Mouse (Mus musculus): ENCODE measurements around the gene Akr1b7. TPM values are rescaled to one million over a fixed set of nuclear protein-coding genes. Genes with fewer than 3 reads are reported as not detected.
"Not testable (repeated sequence)": the region's sequence is repeated elsewhere in the genome, so short reads cannot be mapped to it uniquely, and the experiment has no call there.

The Akr1b7 gene
- polyA plus RNA-seq, 1 experiment, result 3.2 TPM

DNA sequence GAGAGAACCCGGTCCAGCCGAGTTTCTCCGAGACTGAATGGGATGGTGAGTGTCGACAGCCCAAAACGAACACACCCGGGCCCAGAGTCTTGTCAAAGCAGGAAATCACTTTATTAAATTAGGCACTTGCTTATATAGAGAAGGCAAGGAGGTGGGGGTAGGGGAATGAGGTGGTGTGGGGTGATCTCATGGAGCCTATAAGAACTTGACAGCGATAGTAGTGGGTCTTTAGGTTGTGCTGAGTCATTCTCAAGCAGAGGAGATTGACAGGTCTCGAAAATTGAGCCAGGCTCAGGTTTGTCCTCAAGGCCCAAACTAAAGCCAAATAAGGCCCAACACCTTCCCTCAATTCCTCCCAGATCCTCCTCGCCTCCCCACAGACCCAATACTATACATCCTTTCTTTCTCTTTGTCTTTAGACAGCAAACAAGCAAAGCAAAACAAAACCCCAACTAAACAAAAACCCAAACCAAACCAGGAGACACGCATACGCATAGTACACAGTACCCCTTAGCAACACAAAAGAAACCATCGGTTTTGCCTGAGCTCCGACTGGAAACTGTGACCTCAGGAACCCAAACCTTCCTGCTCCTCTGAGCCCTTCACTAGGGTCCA lies 12.4 kb upstream of the Akr1b7 start:
- H3K36me3 ChIP-seq (ENCODE audit: control insufficient read depth, insufficient read depth, low read length), result peaks cover 2% of the 10 kb centered on the region
- H3K4me1 ChIP-seq (ENCODE audit: control insufficient read depth, insufficient read depth, low read length), result no peaks in the 10 kb centered on the region; the same call in 1 of the 2 replicates
- TF ChIP-seq POLR2A (IDR thresholded peaks at IDR 0.05; ENCODE audit: low read depth, low read length), result no peak
- TF ChIP-seq CTCF (conservative IDR thresholded peaks at IDR 0.05; ENCODE audit: insufficient read depth, insufficient read length, low read depth, low read length), result no peak
- DNase-seq, result no peak
- H3K27ac ChIP-seq (ENCODE audit: insufficient read depth, low read depth, low read length), result no peak overlapping the region
- H3K4me3 ChIP-seq (ENCODE audit: insufficient read depth, low read depth, low read length), result no peak overlapping the region
- H3K27me3 ChIP-seq (replicated peaks; ENCODE audit: control insufficient read depth, insufficient read depth, low read length), result no peaks in the 10 kb centered on the region
- 89% methylated on average over 13 of the region's 13 CpGs for WGBS

- Histone ChIP-seq H3K27me3 (replicated peaks; ENCODE audit: control insufficient read depth, insufficient read depth, low read length) (no peaks in the 10 kb centered on the region), H3K4me3 (ENCODE audit: insufficient read depth, low read depth, low read length) (no peak overlapping the region), H3K27ac (ENCODE audit: insufficient read depth, low read depth, low read length) (no peak overlapping the region), H3K36me3 (ENCODE audit: control insufficient read depth, insufficient read depth, low read length) (no peaks in the 10 kb centered on the region; the same call in 1 of the 2 replicates), H3K4me1 (ENCODE audit: control insufficient read depth, insufficient read depth, low read length) (no peaks in the 10 kb centered on the region; the same call in 1 of the 2 replicates)
- TF ChIP-seq CTCF (conservative IDR thresholded peaks at IDR 0.05; ENCODE audit: insufficient read depth, insufficient read length, low read depth, low read length) (no peak), POLR2A (IDR thresholded peaks at IDR 0.05; ENCODE audit: low read depth, low read length) (no peak)
- peak; percentile 9 for DNase-seq
- WGBS, result 75% methylated on average over 2 of the region's 2 CpGs
Measured at GRCm38 (mm10) chr6:34400696-34401095, 11.4 kb upstream of the Akr1b7 start.

DNA sequence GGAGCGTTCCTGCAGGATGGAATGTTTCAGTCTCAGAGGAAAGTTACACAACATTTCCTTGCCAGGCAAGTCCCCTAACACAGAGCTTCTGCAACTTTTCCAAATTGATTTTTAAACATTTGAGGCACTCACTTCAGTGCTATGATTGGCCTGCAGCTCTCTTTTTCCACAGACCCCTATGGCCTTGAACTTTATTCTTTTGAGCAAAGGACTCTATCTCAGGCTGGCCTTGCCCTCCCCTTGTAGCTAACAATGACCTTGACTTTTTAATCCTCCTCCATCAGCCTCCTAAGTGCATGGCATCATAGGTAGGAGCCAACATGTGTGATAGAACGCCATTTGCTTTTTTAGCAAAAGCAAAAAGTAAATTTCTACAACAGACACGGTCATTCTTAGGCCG lies 5.4 kb upstream of the Akr1b7 start:
- H3K27me3 ChIP-seq (replicated peaks; ENCODE audit: control insufficient read depth, insufficient read depth, low read length), result no peaks in the 10 kb centered on the region
- TF ChIP-seq CTCF (conservative IDR thresholded peaks at IDR 0.05; ENCODE audit: insufficient read depth, insufficient read length, low read depth, low read length) (no peak), POLR2A (IDR thresholded peaks at IDR 0.05; ENCODE audit: low read depth, low read length) (no peak)
- H3K36me3 ChIP-seq (ENCODE audit: control insufficient read depth, insufficient read depth, low read length), result no peaks in the 10 kb centered on the region
- WGBS, result 92% methylated on average over 4 of the region's 4 CpGs
- no peak overlapping the region for H3K4me3 ChIP-seq (ENCODE audit: insufficient read depth, low read depth, low read length)
- no peak overlapping the region for H3K27ac ChIP-seq (ENCODE audit: insufficient read depth, low read depth, low read length)
- no peak for DNase-seq
- no peaks in the 10 kb centered on the region for H3K4me1 ChIP-seq (ENCODE audit: control insufficient read depth, insufficient read depth, low read length)

GRCm38 (mm10) chr6:34407403-34407802 lies 4.7 kb upstream of the Akr1b7 start:
- TF ChIP-seq POLR2A (IDR thresholded peaks at IDR 0.05; ENCODE audit: low read depth, low read length) (no peak), CTCF (conservative IDR thresholded peaks at IDR 0.05; ENCODE audit: insufficient read depth, insufficient read length, low read depth, low read length) (no peak)
- 77% methylated on average over 10 of the region's 10 CpGs for WGBS
- DNase-seq, result no peak
- H3K36me3 ChIP-seq (ENCODE audit: control insufficient read depth, insufficient read depth, low read length), result no peaks in the 10 kb centered on the region
- H3K4me3 ChIP-seq (ENCODE audit: insufficient read depth, low read depth, low read length), result no peak overlapping the region
- no peak overlapping the region for H3K27ac ChIP-seq (ENCODE audit: insufficient read depth, low read depth, low read length)
- no peaks in the 10 kb centered on the region for H3K27me3 ChIP-seq (replicated peaks; ENCODE audit: control insufficient read depth, insufficient read depth, low read length)
- H3K4me1 ChIP-seq (ENCODE audit: control insufficient read depth, insufficient read depth, low read length), result no peaks in the 10 kb centered on the region

- no peaks in the 10 kb centered on the region for H3K4me1 ChIP-seq (ENCODE audit: control insufficient read depth, insufficient read depth, low read length)
- H3K27ac ChIP-seq (ENCODE audit: insufficient read depth, low read depth, low read length), result no peak overlapping the region
- TF ChIP-seq CTCF (conservative IDR thresholded peaks at IDR 0.05; ENCODE audit: insufficient read depth, insufficient read length, low read depth, low read length) (no peak), POLR2A (IDR thresholded peaks at IDR 0.05; ENCODE audit: low read depth, low read length) (no peak)
- H3K4me3 ChIP-seq (ENCODE audit: insufficient read depth, low read depth, low read length), result no peak overlapping the region
- WGBS, result 85% methylated on average over 1 of the region's 1 CpGs
- no peak for DNase-seq
- no peaks in the 10 kb centered on the region for H3K27me3 ChIP-seq (replicated peaks; ENCODE audit: control insufficient read depth, insufficient read depth, low read length)
- H3K36me3 ChIP-seq (ENCODE audit: control insufficient read depth, insufficient read depth, low read length), result no peaks in the 10 kb centered on the region
Measured at GRCm38 (mm10) chr6:34412688-34413087, 554 bp downstream of the Akr1b7 start.

DNA sequence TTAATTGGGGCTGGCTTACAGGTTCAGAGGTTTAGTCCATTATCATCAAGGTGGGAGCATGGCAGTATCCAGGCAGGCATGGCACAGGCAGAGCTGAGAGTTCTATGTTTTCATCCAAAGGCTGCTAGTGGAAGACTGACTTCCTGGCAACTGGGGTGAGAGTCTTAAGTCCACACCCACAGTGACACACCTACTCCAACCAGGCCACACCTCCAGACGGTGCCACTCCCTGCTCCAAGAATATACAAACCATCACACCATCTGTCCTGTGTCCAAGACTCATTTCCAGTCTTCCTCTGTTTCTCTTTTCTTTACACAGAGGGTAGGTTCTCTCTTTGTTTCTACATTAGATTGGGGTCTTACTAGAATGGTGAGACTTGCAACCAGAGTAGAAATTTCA lies 1.3 kb downstream of the Akr1b7 start:
- H3K27me3 ChIP-seq (replicated peaks; ENCODE audit: control insufficient read depth, insufficient read depth, low read length); H3K4me3 ChIP-seq (ENCODE audit: insufficient read depth, low read depth, low read length); H3K27ac ChIP-seq (ENCODE audit: insufficient read depth, low read depth, low read length); DNase-seq; H3K36me3 ChIP-seq (ENCODE audit: control insufficient read depth, insufficient read depth, low read length); H3K4me1 ChIP-seq (ENCODE audit: control insufficient read depth, insufficient read depth, low read length): not testable (repeated sequence)
- WGBS, result 60% methylated on average over 1 of the region's 1 CpGs

GRCm38 (mm10) chr6:34416521-34416920 lies 4.4 kb downstream of the Akr1b7 start:
- WGBS, result 98% methylated on average over 2 of the region's 2 CpGs
- Histone ChIP-seq H3K27ac (ENCODE audit: insufficient read depth, low read depth, low read length) (no peak overlapping the region), H3K4me1 (ENCODE audit: control insufficient read depth, insufficient read depth, low read length) (no peaks in the 10 kb centered on the region), H3K36me3 (ENCODE audit: control insufficient read depth, insufficient read depth, low read length) (no peaks in the 10 kb centered on the region), H3K27me3 (replicated peaks; ENCODE audit: control insufficient read depth, insufficient read depth, low read length) (no peaks in the 10 kb centered on the region), H3K4me3 (ENCODE audit: insufficient read depth, low read depth, low read length) (no peak overlapping the region)
- no peak for DNase-seq
- TF ChIP-seq CTCF (conservative IDR thresholded peaks at IDR 0.05; ENCODE audit: insufficient read depth, insufficient read length, low read depth, low read length) (no peak), POLR2A (IDR thresholded peaks at IDR 0.05; ENCODE audit: low read depth, low read length) (no peak)

Measured in kidney, adult 2 months (tissue).